Comparison of ENCODE assay signal across 22 mouse cellular contexts in genomic region chr12:36474171-36474570, GRCm38 (mm10).
DNase-seq lines count a peak whose midpoint lies in the region; ATAC-seq and TF ChIP-seq lines count a peak whose summit lies in the region.
"Had no signal": no experiment of that assay in that cellular context is flagged by ENCODE, and none has a peak within 500 bp of the region (broad histone marks: within the 10 kb centered on the region; RNA-seq: fewer than 3 reads in every experiment).

No protein-coding gene starts in this region.

- H3K4me3 ChIP-seq in liver, adult 2 months (ENCODE audit: insufficient read depth, low read depth, low read length), result no peak overlapping the region
- no peak overlapping the region for H3K4me3 ChIP-seq in liver, embryonic 12.5 days
- H3K4me3 ChIP-seq: forebrain, embryonic 10.5 days; hindbrain, embryonic 12.5 days; hindbrain, embryonic 15.5 days; intestine, embryonic 15.5 days had no signal

- WGBS in liver, adult 2 months, result 82% methylated on average over 3 of the region's 3 CpGs
- 48% methylated on average over 3 of the region's 3 CpGs for WGBS in liver, embryonic 12.5 days (ENCODE audit: insufficient replicate concordance)

- peak; percentile 48 to 80 for DNase-seq in adrenal gland, adult (ENCODE audit: inconsistent age in 2 of 2, low spot score in 1 of 2)
- no peak for DNase-seq in adrenal gland, postnatal 4 days (ENCODE audit: low spot score in 2 of 2)
- peak; percentile 5 for DNase-seq in liver, adult 2 months (ENCODE audit: extremely low read depth, low read depth, low spot score)
- DNase-seq in adrenal gland, postnatal 10 days, result peak; percentile 38
- DNase-seq in gastrocnemius, postnatal 25 days, result no peak
- no peak for DNase-seq in spleen, adult 18-20 months
- DNase-seq: cerebellum, adult 18-20 months; cerebellum, adult 9-10 months; cerebellum, postnatal 14 days; gastrocnemius, postnatal 10 days; heart, adult 11 months; kidney, adult 11 months had no signal

- H3K4me1 ChIP-seq in liver, adult 2 months (ENCODE audit: control insufficient read depth, insufficient read depth, low read length), result no peaks in the 10 kb centered on the region
- H3K4me1 ChIP-seq in liver, embryonic 12.5 days, result no peaks in the 10 kb centered on the region
- H3K4me1 ChIP-seq: forebrain, embryonic 10.5 days; hindbrain, embryonic 12.5 days; hindbrain, embryonic 15.5 days had no signal

- ATAC-seq in liver, embryonic 12.5 days, result no peak
- ATAC-seq: forebrain, embryonic 14.5 days; intestine, embryonic 15.5 days; Patski had no signal

- no peaks in the 10 kb centered on the region for H3K36me3 ChIP-seq in liver, adult 2 months (ENCODE audit: control insufficient read depth, insufficient read depth, low read length)
- H3K36me3 ChIP-seq in liver, embryonic 12.5 days, result no peaks in the 10 kb centered on the region
- H3K36me3 ChIP-seq: forebrain, embryonic 10.5 days; G1E; hindbrain, embryonic 12.5 days; hindbrain, embryonic 15.5 days; intestine, embryonic 15.5 days had no signal

- H3K27ac ChIP-seq in liver, adult 2 months (replicated peaks; ENCODE audit: insufficient read depth, low read depth, low read length), result no peak overlapping the region
- H3K27ac ChIP-seq in liver, embryonic 12.5 days, result no peak overlapping the region
- H3K27ac ChIP-seq: forebrain, embryonic 10.5 days; hindbrain, embryonic 12.5 days; hindbrain, embryonic 15.5 days; intestine, embryonic 15.5 days had no signal

- no peaks in the 10 kb centered on the region for H3K27me3 ChIP-seq in liver, adult 2 months (ENCODE audit: control insufficient read depth, insufficient read depth, low read length)
- H3K27me3 ChIP-seq in liver, embryonic 12.5 days (replicated peaks), result no peaks in the 10 kb centered on the region
- H3K27me3 ChIP-seq: CH12.LX; hindbrain, embryonic 12.5 days; hindbrain, embryonic 15.5 days; intestine, embryonic 15.5 days; Patski had no signal

- H3K9ac ChIP-seq in liver, adult 2 months (ENCODE audit: low read depth, low read length), result no peak overlapping the region
- no peak overlapping the region for H3K9ac ChIP-seq in liver, embryonic 12.5 days
- H3K9ac ChIP-seq: hindbrain, embryonic 12.5 days; hindbrain, embryonic 15.5 days; intestine, embryonic 15.5 days had no signal

- H3K79me2 ChIP-seq in liver, adult 2 months (ENCODE audit: control insufficient read depth, insufficient read depth, low read length), result no peaks in the 10 kb centered on the region

- no peak for TF ChIP-seq POLR2A in liver, adult 2 months (IDR thresholded peaks at IDR 0.05; ENCODE audit: extremely low read depth, insufficient read depth, low read length)

- no peaks in the 10 kb centered on the region for H3K9me3 ChIP-seq in liver, embryonic 12.5 days (replicated peaks)
- H3K9me3 ChIP-seq: forebrain, embryonic 10.5 days; G1E; hindbrain, embryonic 12.5 days; hindbrain, embryonic 15.5 days; intestine, embryonic 15.5 days had no signal

- no peak overlapping the region for H3K4me2 ChIP-seq in liver, embryonic 12.5 days
- H3K4me2 ChIP-seq: heart, embryonic 11.5 days; hindbrain, embryonic 12.5 days; hindbrain, embryonic 15.5 days; intestine, embryonic 15.5 days had no signal

- no peak for TF ChIP-seq CTCF in liver, adult 2 months (IDR thresholded peaks at IDR 0.05; ENCODE audit: low read depth, low read length)

Comparison
In these comparisons a context has a peak if more than half of its experiments do, and no peak if none do; other contexts are left out.
1. DNase-seq: peak in adrenal gland, adult (2 of 2), liver, adult 2 months (single experiment) and adrenal gland, postnatal 10 days (single experiment); none in adrenal gland, postnatal 4 days (0 of 2), gastrocnemius, postnatal 25 days (single experiment) and spleen, adult 18-20 months (0 of 2).